Mouse (Mus musculus) MEL (cell line): ENCODE measurements around the gene Tmem171. TPM values are rescaled to one million over a fixed set of nuclear protein-coding genes. Genes with fewer than 3 reads are reported as not detected.

Experiments
- DNase-seq: peaks from one replicate; pipeline ENCODE4 v3.0.0; 2011; ENCODE audit warnings: low read depth, low spot score
- H3K27ac ChIP-seq: 2 replicates; pipeline ENCODE4 v1.5.1; 2012; ENCODE audit warnings: low read depth, mild to moderate bottlenecking, control low read depth, low read length, moderate library complexity; ENCODE audit not compliant: control insufficient read depth
- H3K27me3 ChIP-seq, 2 experiments: fragments of 150-350 bp in 1 of 2; sonication (generic) in 1 of 2; 2 replicates each; pipeline ENCODE4 v1.6.1; 2012; ENCODE audit warnings: low read length in 2 of 2, mild to moderate bottlenecking in 2 of 2, improper control_type of control experiment in 1 of 2, moderate library complexity in 1 of 2; ENCODE audit not compliant: insufficient read depth in 2 of 2, control insufficient read depth in 1 of 2
- H3K36me3 ChIP-seq, 2 experiments: 2 replicates each; pipeline ENCODE4 v1.6.1; 2012 to 2014; ENCODE audit warnings: low read length in 2 of 2, improper control_type of control experiment in 1 of 2, inconsistent platforms in 1 of 2, mild to moderate bottlenecking in 1 of 2; ENCODE audit not compliant: insufficient read depth in 2 of 2, control insufficient read depth in 1 of 2
- H3K4me1 ChIP-seq, 2 experiments: fragments of 150-350 bp in 1 of 2; sonication (generic) in 1 of 2; 2 replicates each; pipeline ENCODE4 v1.6.1; 2012; ENCODE audit warnings: low read length in 2 of 2, improper control_type of control experiment in 1 of 2, mild to moderate bottlenecking in 1 of 2; ENCODE audit not compliant: insufficient read depth in 2 of 2, control insufficient read depth in 1 of 2
- H3K4me3 ChIP-seq, 2 experiments: fragments of 150-350 bp in 1 of 2; sonication (generic) in 1 of 2; 2 replicates each; pipeline ENCODE4 v1.5.1; 2012; ENCODE audit warnings: low read depth in 2 of 2, low read length in 2 of 2, mild to moderate bottlenecking in 2 of 2, moderate library complexity in 2 of 2, control low read depth in 1 of 2, improper control_type of control experiment in 1 of 2; ENCODE audit not compliant: control insufficient read depth in 1 of 2, insufficient read depth in 1 of 2
- H3K79me2 ChIP-seq: 2 replicates; pipeline ENCODE4 v1.6.1; 2012; ENCODE audit warnings: mild to moderate bottlenecking, low read length, moderate library complexity; ENCODE audit not compliant: control insufficient read depth, poor library complexity, insufficient read depth
- H3K9ac ChIP-seq: 2 replicates; pipeline ENCODE4 v1.6.1; 2012; ENCODE audit warnings: low read depth, mild to moderate bottlenecking, control low read depth, low read length, moderate library complexity; ENCODE audit not compliant: control insufficient read depth, poor library complexity, severe bottlenecking
- H3K9me3 ChIP-seq: fragments of 150-350 bp; sonication (generic); replicated peaks from 2 replicates; pipeline ENCODE4 v1.6.1; 2012; ENCODE audit warnings: mild to moderate bottlenecking, low read length, improper control_type of control experiment, moderate library complexity; ENCODE audit not compliant: insufficient read depth
- BHLHE40 ChIP-seq: IDR thresholded peaks from 2 replicates; pipeline ENCODE4 v1.6.1; 2012; ENCODE audit warnings: low read depth, mild to moderate bottlenecking, inconsistent platforms, low read length, improper control_type of control experiment, borderline replicate concordance
- CHD2 ChIP-seq: IDR thresholded peaks from 2 replicates; pipeline ENCODE4 v1.6.1; 2011; ENCODE audit warnings: low read length, improper control_type of control experiment
- CTCF ChIP-seq, 3 experiments: IDR thresholded peaks in 2 of 3; conservative IDR thresholded peaks in 1 of 3; 2 replicates each; pipeline ENCODE4 v1.5.1; 2011 to 2012; ENCODE audit warnings: low read length in 3 of 3, low read depth in 2 of 3, mild to moderate bottlenecking in 2 of 3, improper control_type of control experiment in 1 of 3, inconsistent platforms in 1 of 3, mixed read lengths in 1 of 3, moderate library complexity in 1 of 3; ENCODE audit not compliant: control insufficient read depth in 1 of 3, insufficient read depth in 1 of 3, poor library complexity in 1 of 3, severe bottlenecking in 1 of 3
- E2F4 ChIP-seq: IDR thresholded peaks from 2 replicates; pipeline ENCODE4 v1.6.1; 2011; ENCODE audit warnings: low read depth, low read length, improper control_type of control experiment, borderline replicate concordance
- ELF1 ChIP-seq: IDR thresholded peaks from 2 replicates; pipeline ENCODE4 v1.6.1; 2014; ENCODE audit warnings: low read depth, mild to moderate bottlenecking, inconsistent platforms, low read length, improper control_type of control experiment, moderate library complexity
- ETS1 ChIP-seq: IDR thresholded peaks from 2 replicates; pipeline ENCODE4 v1.6.1; 2012; ENCODE audit warnings: low read depth, mild to moderate bottlenecking, inconsistent platforms, low read length, improper control_type of control experiment, moderate library complexity
- GABPA ChIP-seq: IDR thresholded peaks from 2 replicates; pipeline ENCODE4 v1.6.1; 2012; ENCODE audit warnings: low read depth, mild to moderate bottlenecking, inconsistent platforms, low read length, improper control_type of control experiment, moderate library complexity
- HCFC1 ChIP-seq: IDR thresholded peaks from 2 replicates; pipeline ENCODE4 v1.6.1; 2012; ENCODE audit warnings: low read depth, mild to moderate bottlenecking, inconsistent platforms, low read length, improper control_type of control experiment, moderate library complexity
- KAT2A ChIP-seq: conservative IDR thresholded peaks from 2 replicates; pipeline ENCODE4 v1.6.1; 2012; ENCODE audit warnings: low read depth, low read length, improper control_type of control experiment, inconsistent platforms
- MAFK ChIP-seq: IDR thresholded peaks from 2 replicates; pipeline ENCODE4 v1.6.1; 2011; ENCODE audit warnings: low read depth, mild to moderate bottlenecking, low read length, improper control_type of control experiment, borderline replicate concordance
- MAX ChIP-seq: IDR thresholded peaks from 2 replicates; pipeline ENCODE4 v1.6.1; 2011; ENCODE audit warnings: low read length, improper control_type of control experiment
- MEF2A ChIP-seq: IDR thresholded peaks from 2 replicates; pipeline ENCODE4 v1.6.1; 2014; ENCODE audit warnings: low read depth, mild to moderate bottlenecking, inconsistent platforms, low read length, improper control_type of control experiment; ENCODE audit not compliant: poor library complexity, insufficient replicate concordance, severe bottlenecking; ENCODE audit errors: extremely low read depth
- MXI1 ChIP-seq: IDR thresholded peaks from 2 replicates; pipeline ENCODE4 v1.6.1; 2011; ENCODE audit warnings: mild to moderate bottlenecking, low read depth, low read length, improper control_type of control experiment
- MYB ChIP-seq: IDR thresholded peaks from 2 replicates; pipeline ENCODE4 v1.6.1; 2011; ENCODE audit warnings: mild to moderate bottlenecking, low read depth, low read length, improper control_type of control experiment
- MYC ChIP-seq: IDR thresholded peaks from 2 replicates; pipeline ENCODE4 v1.6.1; 2011; ENCODE audit warnings: low read depth, mild to moderate bottlenecking, low read length, improper control_type of control experiment, moderate library complexity
- POLR2AphosphoS5 ChIP-seq: IDR thresholded peaks from 2 replicates; pipeline ENCODE4 v1.6.1; 2012; ENCODE audit warnings: low read depth, borderline replicate concordance, mild to moderate bottlenecking, inconsistent platforms, low read length, moderate library complexity, mixed read lengths
- RCOR1 ChIP-seq: IDR thresholded peaks from 2 replicates; pipeline ENCODE4 v1.6.1; 2012; ENCODE audit warnings: low read depth, mild to moderate bottlenecking, inconsistent platforms, low read length, improper control_type of control experiment
- SMC3 ChIP-seq: IDR thresholded peaks from 2 replicates; pipeline ENCODE4 v1.6.1; 2011; ENCODE audit warnings: low read depth, low read length, improper control_type of control experiment
- TAL1 ChIP-seq: IDR thresholded peaks from 2 replicates; pipeline ENCODE4 v1.6.1; 2012; ENCODE audit warnings: mild to moderate bottlenecking, inconsistent platforms, low read length, moderate library complexity, mixed read lengths
- TBP ChIP-seq: IDR thresholded peaks from 2 replicates; pipeline ENCODE4 v1.8.0; 2011; ENCODE audit warnings: low read depth, low read length, improper control_type of control experiment
- TCF12 ChIP-seq: IDR thresholded peaks from 2 replicates; pipeline ENCODE4 v1.6.1; 2014; ENCODE audit warnings: low read depth, mild to moderate bottlenecking, inconsistent platforms, low read length, improper control_type of control experiment, moderate library complexity
- USF1 ChIP-seq: IDR thresholded peaks from 2 replicates; pipeline ENCODE4 v1.6.1; 2014; ENCODE audit warnings: low read depth, mild to moderate bottlenecking, inconsistent platforms, low read length, improper control_type of control experiment, moderate library complexity
- ZC3H11A ChIP-seq: IDR thresholded peaks from 2 replicates; pipeline ENCODE4 v1.6.1; 2012; ENCODE audit warnings: low read depth, mild to moderate bottlenecking, inconsistent platforms, low read length, improper control_type of control experiment
- ZMIZ1 ChIP-seq: IDR thresholded peaks from 2 replicates; pipeline ENCODE4 v1.6.1; 2012; ENCODE audit warnings: low read depth, mild to moderate bottlenecking, inconsistent platforms, low read length, improper control_type of control experiment, moderate library complexity
- polyA plus RNA-seq, 2 experiments: library from polyadenylated mRNA; stranded (reverse) in 1 of 2; unstranded in 1 of 2; fragments of >175 nt in 1 of 2; fragments of >200 nt in 1 of 2; gene quantifications; 2 replicates each; pipeline versions ENCODE4 v1.2.1 to v1.2.4; 2012; ENCODE audit warnings: low replicate concordance in 2 of 2, low read depth in 1 of 2; ENCODE audit not compliant: insufficient read length in 2 of 2, insufficient read depth in 1 of 2, missing spikeins in 1 of 2
- total RNA-seq: library from RNA; depleted of rRNA; stranded (reverse); fragments of 300-350 nt; gene quantifications from 2 replicates; pipeline ENCODE4 v1.2.3, GENCODE M21; 2012; rRNA removed

Gene Tmem171
- not detected in 2 replicates for total RNA-seq
- not detected for polyA plus RNA-seq

DNA sequence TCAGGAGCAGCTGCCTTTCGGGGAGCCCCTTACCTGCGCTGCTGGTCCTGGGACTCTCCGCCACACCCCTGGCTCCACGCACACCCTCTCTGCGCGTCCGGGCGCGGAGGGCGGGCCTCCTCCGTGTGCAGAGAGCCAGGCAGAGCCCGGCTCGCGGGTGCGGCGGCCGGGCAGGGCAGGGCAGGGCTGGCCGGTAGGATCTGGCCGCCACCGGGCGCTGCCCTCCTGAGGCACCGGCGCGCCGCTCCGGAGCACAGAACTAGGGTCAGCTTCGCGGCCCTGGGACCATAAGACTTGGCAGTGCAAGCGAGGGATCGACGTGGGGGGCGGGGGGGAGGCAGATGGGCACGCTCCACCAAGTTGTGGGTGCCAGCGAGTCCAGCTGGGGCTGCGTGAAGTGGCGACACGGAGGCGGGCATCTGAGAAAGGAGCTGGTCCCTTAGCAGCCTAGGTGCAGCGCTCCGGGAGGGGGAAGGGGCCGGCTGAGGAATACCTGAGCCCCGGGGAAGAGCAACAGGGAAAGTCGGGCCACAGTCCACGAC lies at the start of gene Tmem171:
Tmem171 (minus strand) TSS at position 62 of the 542 bp plus-strand sequence.
- Histone ChIP-seq H3K27ac (no peak within 1 kb of the TSS), H3K4me1 (peaks cover 0 to 7% of the 10 kb centered on the region in 2 experiments; a peak in 2 of 4 replicates), H3K9me3 (no peaks in the 10 kb centered on the region), H3K79me2 (no peaks in the 10 kb centered on the region), H3K36me3 (no peaks in the 10 kb centered on the region; a peak in 1 of 4 replicates), H3K4me3 (no peak within 1 kb of the TSS), H3K27me3 (no peaks in the 10 kb centered on the region), H3K9ac (no peak within 1 kb of the TSS)
- no peak for DNase-seq
- TF ChIP-seq HCFC1 (no peak), BHLHE40 (no peak), MYC (no peak), RCOR1 (no peak), MYB (no peak), E2F4 (no peak), ELF1 (no peak), CHD2 (no peak), USF1 (no peak), ETS1 (no peak), MEF2A (no peak)

GRCm38 (mm10) chr13:98743829-98744228 lies 49.2 kb upstream of the Tmem171 start:
- Histone ChIP-seq H3K79me2 (no peaks in the 10 kb centered on the region), H3K4me3 (no peak overlapping the region), H3K4me1 (peaks cover 0 to 8% of the 10 kb centered on the region in 2 experiments; a peak in 1 of 4 replicates), H3K9me3 (no peaks in the 10 kb centered on the region), H3K27me3 (no peaks in the 10 kb centered on the region), H3K27ac (no peak overlapping the region), H3K9ac (no peak overlapping the region), H3K36me3 (peaks cover 6 to 7% of the 10 kb centered on the region in 2 experiments)
- TF ChIP-seq GABPA (no peak), USF1 (no peak), TBP (no peak), CTCF (IDR thresholded peaks at IDR 0.05 in 2 of 3, conservative IDR thresholded peaks at IDR 0.05 in 1 of 3; ENCODE audit: control insufficient read depth in 1 of 3, insufficient read depth in 1 of 3, low read depth in 2 of 3, low read length in 3 of 3, poor library complexity in 1 of 3, severe bottlenecking in 1 of 3) (no peak), BHLHE40 (no peak), TCF12 (no peak), MYB (no peak), ZMIZ1 (no peak), ETS1 (no peak), ZC3H11A (no peak), MAFK (no peak), SMC3 (no peak), KAT2A (no peak), MXI1 (no peak), MAX (no peak), POLR2AphosphoS5 (no peak), TAL1 (no peak)
- no peak for DNase-seq
